ENCODE assay signal across 13 mouse cellular contexts in genomic region chr17:47919826-47920225, GRCm38 (mm10). TPM values are rescaled to one million over a fixed set of nuclear protein-coding genes. Genes with fewer than 3 reads are reported as not detected.
A peak's percentile ranks its signal among the peaks of the same experiment; 100 is the strongest.
DNase-seq lines count a peak whose midpoint lies in the region; ATAC-seq and TF ChIP-seq lines count a peak whose summit lies in the region.
"Had no signal": no experiment of that assay in that cellular context is flagged by ENCODE, and none has a peak within 500 bp of the region (broad histone marks: within the 10 kb centered on the region; RNA-seq: fewer than 3 reads in every experiment).

No protein-coding gene starts in this region.

- peaks cover 16% of the 10 kb centered on the region for H3K36me3 ChIP-seq in stomach, embryonic 14.5 days (ENCODE audit: control insufficient read depth, insufficient read depth, low read length)
- no peaks in the 10 kb centered on the region for H3K36me3 ChIP-seq in stomach, postnatal 0 days (ENCODE audit: control insufficient read depth, insufficient read depth, low read length)
- no peaks in the 10 kb centered on the region; the same call in 1 of the 2 replicates for H3K36me3 ChIP-seq in forebrain, postnatal 0 days (ENCODE audit: insufficient read depth)
- no peaks in the 10 kb centered on the region for H3K36me3 ChIP-seq in midbrain, embryonic 11.5 days (ENCODE audit: control insufficient read depth, insufficient read depth, low read length)

- no peak for DNase-seq in stomach, postnatal 0 days (ENCODE audit: low spot score)
- DNase-seq in forebrain, postnatal 0 days: no peak
- no peak for DNase-seq in midbrain, embryonic 11.5 days (ENCODE audit: low spot score, missing footprints)
- DNase-seq in embryo, embryonic 11 days: no peak
- no peak for DNase-seq in adrenal gland, adult (ENCODE audit: inconsistent age in 2 of 2, low spot score in 1 of 2)
- no peak for DNase-seq in layer of hippocampus, adult 9-10 months (ENCODE audit: low spot score)
- DNase-seq: cerebellum, postnatal 36 days; heart, postnatal 4 days; kidney, postnatal 4 days; thymus, postnatal 25 days had no signal

- no peak overlapping the region for H3K4me3 ChIP-seq in stomach, embryonic 14.5 days (ENCODE audit: low read depth, low read length)
- H3K4me3 ChIP-seq in stomach, postnatal 0 days (ENCODE audit: low read depth, low read length): no peak overlapping the region
- H3K4me3 ChIP-seq in forebrain, postnatal 0 days (ENCODE audit: low read depth, low read length): no peak overlapping the region
- H3K4me3 ChIP-seq in midbrain, embryonic 11.5 days (ENCODE audit: low read depth, low read length): 0 out of 2 replicates have a peak overlapping the region, but pooled peaks have one; percentile 4

- H3K27ac ChIP-seq in stomach, embryonic 14.5 days (ENCODE audit: low read length): no peak overlapping the region
- no peak overlapping the region for H3K27ac ChIP-seq in stomach, postnatal 0 days (replicated peaks)
- no peak overlapping the region for H3K27ac ChIP-seq in forebrain, postnatal 0 days (ENCODE audit: low read depth, low read length)
- H3K27ac ChIP-seq in midbrain, embryonic 11.5 days (ENCODE audit: low read depth, low read length): no peak overlapping the region

- no peak overlapping the region for H3K9ac ChIP-seq in stomach, embryonic 14.5 days (replicated peaks; ENCODE audit: low read depth, low read length)
- no peak overlapping the region for H3K9ac ChIP-seq in stomach, postnatal 0 days (ENCODE audit: low read length)
- peak overlapping the region; percentile 18; the same call in 1 of the 2 replicates for H3K9ac ChIP-seq in forebrain, postnatal 0 days
- peak overlapping the region; percentile 30; the same call in 1 of the 2 replicates for H3K9ac ChIP-seq in midbrain, embryonic 11.5 days (ENCODE audit: low read length)

- H3K4me1 ChIP-seq in stomach, embryonic 14.5 days (ENCODE audit: control insufficient read depth, insufficient read depth, low read length): peaks cover 41% of the 10 kb centered on the region; the same call in 1 of the 2 replicates
- H3K4me1 ChIP-seq in stomach, postnatal 0 days (replicated peaks; ENCODE audit: control insufficient read depth, insufficient read depth): peaks cover 3% of the 10 kb centered on the region; the same call in 1 of the 2 replicates
- no peaks in the 10 kb centered on the region; the same call in 1 of the 2 replicates for H3K4me1 ChIP-seq in forebrain, postnatal 0 days (ENCODE audit: insufficient read depth)
- H3K4me1 ChIP-seq in midbrain, embryonic 11.5 days (ENCODE audit: control insufficient read depth, insufficient read depth, low read length): peaks cover 55% of the 10 kb centered on the region

- H3K27me3 ChIP-seq in stomach, embryonic 14.5 days (ENCODE audit: control insufficient read depth, insufficient read depth, low read length): no peaks in the 10 kb centered on the region
- no peaks in the 10 kb centered on the region for H3K27me3 ChIP-seq in stomach, postnatal 0 days (ENCODE audit: control insufficient read depth, insufficient read depth, low read length)
- H3K27me3 ChIP-seq in forebrain, postnatal 0 days (ENCODE audit: insufficient read depth, low read length): no peaks in the 10 kb centered on the region
- no peaks in the 10 kb centered on the region for H3K27me3 ChIP-seq in midbrain, embryonic 11.5 days (ENCODE audit: control insufficient read depth, insufficient read depth, low read length)
- H3K27me3 ChIP-seq: CH12.LX had no signal

- 38% methylated on average over 5 of the region's 5 CpGs for WGBS in stomach, embryonic 14.5 days
- WGBS in stomach, postnatal 0 days: 40% methylated on average over 5 of the region's 5 CpGs
- WGBS in forebrain, postnatal 0 days: 33% methylated on average over 5 of the region's 5 CpGs
- 32% methylated on average over 5 of the region's 5 CpGs for WGBS in midbrain, embryonic 11.5 days

- H3K4me2 ChIP-seq in stomach, embryonic 14.5 days (replicated peaks; ENCODE audit: low read depth, low read length): peak overlapping the region; percentile 82
- H3K4me2 ChIP-seq in stomach, postnatal 0 days (replicated peaks; ENCODE audit: low read depth): no peak overlapping the region
- 0 out of 2 replicates have a peak overlapping the region, but pooled peaks have one; percentile 95 for H3K4me2 ChIP-seq in forebrain, postnatal 0 days (ENCODE audit: low read depth)
- peak overlapping the region; percentile 93; the same call in 1 of the 2 replicates for H3K4me2 ChIP-seq in midbrain, embryonic 11.5 days

- H3K9me3 ChIP-seq in stomach, embryonic 14.5 days (ENCODE audit: control insufficient read depth, low read depth, low read length): no peaks in the 10 kb centered on the region
- no peaks in the 10 kb centered on the region for H3K9me3 ChIP-seq in stomach, postnatal 0 days (ENCODE audit: control insufficient read depth, low read length)
- H3K9me3 ChIP-seq in forebrain, postnatal 0 days (ENCODE audit: low read length): no peaks in the 10 kb centered on the region
- H3K9me3 ChIP-seq in midbrain, embryonic 11.5 days (ENCODE audit: control insufficient read depth, low read length): no peaks in the 10 kb centered on the region

- TF ChIP-seq CTCF in stomach, postnatal 0 days (IDR thresholded peaks at IDR 0.05; ENCODE audit: low read depth): no peak
- TF ChIP-seq CTCF in forebrain, postnatal 0 days (IDR thresholded peaks at IDR 0.05; ENCODE audit: low read depth): no peak

- ATAC-seq in stomach, embryonic 14.5 days (ENCODE audit: insufficient number of reproducible peaks, insufficient read depth, low FRiP score, low read depth): no peak
- ATAC-seq in stomach, postnatal 0 days (ENCODE audit: low FRiP score, low TSS enrichment): no peak
- no peak for ATAC-seq in forebrain, postnatal 0 days
- ATAC-seq in midbrain, embryonic 11.5 days (ENCODE audit: low FRiP score): no peak
- ATAC-seq: lung, postnatal 0 days had no signal

- no peak for TF ChIP-seq EP300 in stomach, postnatal 0 days (optimal IDR thresholded peaks at IDR 0.05)

RNA-seq across cellular contexts. Expression of gene Foxp4, which starts 4.6 kb away (rescaled TPM):
- 41.8 and 43.3 TPM in 2 replicates for polyA plus RNA-seq in stomach, embryonic 14.5 days (2014; fragmentation: Nextera tagmentation; extraction: Ambion mirVana)
- polyA plus RNA-seq in stomach, postnatal 0 days (2015; fragmentation: Nextera tagmentation; extraction: Ambion mirVana): 14.6 and 17.9 TPM in 2 replicates
- total RNA-seq in forebrain, postnatal 0 days (2014; rRNA removed): 108 and 109 TPM in 2 replicates
- 45.7 and 56.4 TPM in 2 replicates for polyA plus RNA-seq in forebrain, postnatal 0 days (2015; fragmentation: Nextera tagmentation; extraction: Ambion mirVana)
- polyA plus RNA-seq in midbrain, embryonic 11.5 days (2014; fragmentation: Nextera tagmentation; extraction: Ambion mirVana): 24.6 and 27.5 TPM in 2 replicates

Comparison
In these comparisons a context has a peak if more than half of its experiments do, and no peak if none do; other contexts are left out.
1. H3K9ac ChIP-seq: peak in forebrain, postnatal 0 days (single experiment) and midbrain, embryonic 11.5 days (single experiment); none in stomach, embryonic 14.5 days (single experiment) and stomach, postnatal 0 days (single experiment).